Mouse (Mus musculus): ENCODE results near the gene Inca1. TPM values are rescaled to one million over a fixed set of nuclear protein-coding genes. Genes with fewer than 3 reads are reported as not detected.
A peak's percentile ranks its signal among the peaks of the same experiment; 100 is the strongest.

Inca1 gene
- polyA plus RNA-seq, 1 experiment from 2014 or later: 1.5 TPM

GRCm38 (mm10) chr11:70666687-70667086 lies 33.3 kb downstream of the Inca1 start:
- H3K27me3 ChIP-seq: no peaks in the 10 kb centered on the region
- H3K9ac ChIP-seq (replicated peaks): no peak overlapping the region
- no peak for ATAC-seq (replicated peaks)
- H3K4me1 ChIP-seq: peaks cover 29% of the 10 kb centered on the region
- peaks cover 33% of the 10 kb centered on the region for H3K36me3 ChIP-seq
- no peak overlapping the region for H3K27ac ChIP-seq (replicated peaks)
- no peak overlapping the region for H3K4me2 ChIP-seq (replicated peaks)
- 91% methylated on average over 8 of the region's 8 CpGs for WGBS
- no peak overlapping the region for H3K4me3 ChIP-seq
- no peaks in the 10 kb centered on the region for H3K9me3 ChIP-seq

DNA sequence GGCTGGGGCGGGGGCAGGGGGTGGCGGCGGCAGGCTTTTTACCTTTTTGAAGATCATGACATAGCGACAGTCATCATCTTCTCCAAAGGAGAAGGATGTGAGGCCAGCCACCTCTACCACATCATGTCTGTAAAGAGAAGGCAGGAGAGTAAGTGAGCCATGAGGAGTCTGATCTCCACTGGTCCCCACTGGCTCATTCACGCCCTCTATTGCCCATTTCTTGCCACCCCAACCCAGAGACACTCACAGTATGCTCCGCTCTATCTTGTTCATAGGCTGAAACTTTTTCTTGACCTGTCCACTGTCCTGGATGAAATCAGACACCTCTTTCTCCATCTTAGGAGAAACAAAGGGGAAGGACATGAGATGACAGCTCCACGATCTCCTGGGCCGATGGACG lies 35.2 kb downstream of the Inca1 start:
- no peak overlapping the region for H3K27ac ChIP-seq (replicated peaks)
- peaks cover 13% of the 10 kb centered on the region for H3K4me1 ChIP-seq
- 92% methylated on average over 9 of the region's 9 CpGs for WGBS
- no peak for ATAC-seq (replicated peaks)
- H3K36me3 ChIP-seq: peaks cover 32% of the 10 kb centered on the region
- H3K9me3 ChIP-seq: no peaks in the 10 kb centered on the region
- H3K9ac ChIP-seq (replicated peaks): no peak overlapping the region
- H3K27me3 ChIP-seq: no peaks in the 10 kb centered on the region
- H3K4me3 ChIP-seq: no peak overlapping the region
- no peak overlapping the region for H3K4me2 ChIP-seq (replicated peaks)

- ATAC-seq (replicated peaks): no peak
- whole genome bisulfite sequencing: 82% methylated on average over 6 of the region's 6 CpGs
- peaks cover 13% of the 10 kb centered on the region for H3K4me1 ChIP-seq
- H3K4me3 ChIP-seq: no peak overlapping the region
- no peak overlapping the region for H3K27ac ChIP-seq (replicated peaks)
- peaks cover 32% of the 10 kb centered on the region for H3K36me3 ChIP-seq
- no peak overlapping the region for H3K9ac ChIP-seq (replicated peaks)
- no peaks in the 10 kb centered on the region for H3K27me3 ChIP-seq
- H3K9me3 ChIP-seq: no peaks in the 10 kb centered on the region
- H3K4me2 ChIP-seq (replicated peaks): no peak overlapping the region
Measured at GRCm38 (mm10) chr11:70663957-70664356, 36.0 kb downstream of the Inca1 start.

- ATAC-seq (replicated peaks): no peak
- 84% methylated on average over 8 of the region's 8 CpGs for WGBS
- no peaks in the 10 kb centered on the region for H3K27me3 ChIP-seq
- H3K27ac ChIP-seq (replicated peaks): no peak overlapping the region
- no peak overlapping the region for H3K4me2 ChIP-seq (replicated peaks)
- H3K9me3 ChIP-seq: no peaks in the 10 kb centered on the region
- no peak overlapping the region for H3K4me3 ChIP-seq
- H3K4me1 ChIP-seq: peaks cover 11% of the 10 kb centered on the region
- no peak overlapping the region for H3K9ac ChIP-seq (replicated peaks)
- peaks cover 32% of the 10 kb centered on the region for H3K36me3 ChIP-seq
Measured at GRCm38 (mm10) chr11:70663101-70663500, 36.9 kb downstream of the Inca1 start.

GRCm38 (mm10) chr11:70660571-70660970 lies 39.4 kb downstream of the Inca1 start:
- Histone ChIP-seq H3K9ac (replicated peaks) (no peak overlapping the region), H3K27me3 (no peaks in the 10 kb centered on the region), H3K4me1 (peaks cover 15% of the 10 kb centered on the region), H3K4me3 (no peak overlapping the region), H3K9me3 (no peaks in the 10 kb centered on the region), H3K4me2 (replicated peaks) (no peak overlapping the region), H3K27ac (replicated peaks) (no peak overlapping the region), H3K36me3 (peaks cover 32% of the 10 kb centered on the region)
- no peak for ATAC-seq (replicated peaks)
- 93% methylated on average over 8 of the region's 8 CpGs for WGBS

DNA sequence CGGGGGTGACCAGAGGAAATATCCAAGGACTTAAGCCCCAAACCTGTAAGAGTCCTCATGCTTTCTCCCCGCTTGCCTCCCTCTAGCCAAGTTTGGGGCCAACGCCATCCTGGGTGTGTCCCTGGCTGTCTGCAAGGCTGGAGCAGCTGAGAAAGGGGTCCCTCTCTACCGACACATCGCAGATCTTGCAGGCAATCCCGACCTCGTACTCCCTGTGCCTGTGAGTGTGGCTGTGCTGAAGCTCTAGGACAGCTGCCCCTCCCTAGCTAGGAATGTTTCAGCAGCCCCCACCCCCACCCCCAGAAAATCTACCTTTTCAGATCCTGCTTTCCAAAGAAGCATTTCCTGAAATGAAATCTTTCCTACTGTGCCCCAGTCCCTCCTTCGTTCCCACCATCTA lies 41.0 kb downstream of the Inca1 start:
- H3K27ac ChIP-seq (replicated peaks): no peak overlapping the region
- H3K9ac ChIP-seq (replicated peaks): no peak overlapping the region
- H3K4me1 ChIP-seq: peaks cover 21% of the 10 kb centered on the region
- H3K4me3 ChIP-seq: no peak overlapping the region
- no peaks in the 10 kb centered on the region for H3K27me3 ChIP-seq
- no peak overlapping the region for H3K4me2 ChIP-seq (replicated peaks)
- peaks cover 18% of the 10 kb centered on the region for H3K36me3 ChIP-seq
- 77% methylated on average over 8 of the region's 8 CpGs for WGBS
- no peaks in the 10 kb centered on the region for H3K9me3 ChIP-seq
- no peak for ATAC-seq (replicated peaks)

GRCm38 (mm10) chr11:70658521-70658920 lies 41.4 kb downstream of the Inca1 start:
- Histone ChIP-seq H3K4me3 (no peak overlapping the region), H3K4me1 (peaks cover 21% of the 10 kb centered on the region), H3K27ac (replicated peaks) (no peak overlapping the region), H3K4me2 (replicated peaks) (no peak overlapping the region), H3K36me3 (peaks cover 16% of the 10 kb centered on the region), H3K9ac (replicated peaks) (no peak overlapping the region), H3K27me3 (no peaks in the 10 kb centered on the region), H3K9me3 (no peaks in the 10 kb centered on the region)
- no peak for ATAC-seq (replicated peaks)
- 91% methylated on average over 5 of the region's 5 CpGs for WGBS

GRCm38 (mm10) chr11:70657991-70658390 lies 42.0 kb downstream of the Inca1 start:
- H3K36me3 ChIP-seq: peaks cover 10% of the 10 kb centered on the region
- 62% methylated on average over 9 of the region's 9 CpGs for WGBS
- no peaks in the 10 kb centered on the region for H3K27me3 ChIP-seq
- no peaks in the 10 kb centered on the region for H3K9me3 ChIP-seq
- no peak overlapping the region for H3K4me3 ChIP-seq
- no peak overlapping the region for H3K4me2 ChIP-seq (replicated peaks)
- H3K27ac ChIP-seq (replicated peaks): no peak overlapping the region
- H3K4me1 ChIP-seq: peaks cover 27% of the 10 kb centered on the region
- no peak overlapping the region for H3K9ac ChIP-seq (replicated peaks)
- ATAC-seq (replicated peaks): no peak

DNA sequence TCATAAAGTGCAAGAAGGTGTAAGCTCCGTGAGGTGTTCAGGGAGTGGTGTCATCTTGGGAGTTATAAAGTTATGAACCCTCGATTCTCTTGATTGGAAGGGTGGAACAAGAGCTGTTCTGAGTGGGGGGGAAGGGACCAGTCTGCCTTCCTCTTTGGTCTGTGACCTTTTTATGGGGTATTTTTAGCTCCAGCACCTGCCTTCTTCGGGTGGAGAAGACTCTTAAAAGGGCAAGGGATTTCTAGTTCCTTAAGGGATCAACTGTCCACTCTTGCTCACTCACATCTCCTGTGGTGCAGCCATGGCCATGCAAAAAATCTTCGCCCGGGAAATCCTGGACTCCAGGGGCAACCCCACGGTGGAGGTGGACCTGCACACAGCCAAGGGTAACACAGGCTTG lies 42.4 kb downstream of the Inca1 start:
- Histone ChIP-seq H3K4me3 (no peak overlapping the region), H3K4me2 (replicated peaks) (no peak overlapping the region)
- no peak for ATAC-seq (replicated peaks)

GRCm38 (mm10) chr11:70656964-70657363 lies 43.0 kb downstream of the Inca1 start, which contains the start of gene Eno3:
TSS of gene Eno3 (plus strand) at chr11:70657202.
- peak within 1 kb of the TSS; percentile 97 for H3K27ac ChIP-seq (replicated peaks)
- peaks cover 37% of the 10 kb centered on the region for H3K4me1 ChIP-seq
- H3K4me3 ChIP-seq: peak within 1 kb of the TSS; percentile 99
- peaks cover 6% of the 10 kb centered on the region; the same call in 1 of the 2 replicates for H3K36me3 ChIP-seq
- WGBS: 19% methylated on average over 3 of the region's 3 CpGs
- peak within 1 kb of the TSS; percentile 97 for H3K9ac ChIP-seq (replicated peaks)
- no peak for ATAC-seq (replicated peaks)
- H3K27me3 ChIP-seq: no peaks in the 10 kb centered on the region
- peak within 1 kb of the TSS; percentile 72 for H3K4me2 ChIP-seq (replicated peaks)
- no peaks in the 10 kb centered on the region for H3K9me3 ChIP-seq

More for the DNA sequence above, 42.4 kb downstream of the Inca1 start:
- no peak overlapping the region for H3K9ac ChIP-seq (replicated peaks)
- H3K9me3 ChIP-seq: no peaks in the 10 kb centered on the region
- H3K36me3 ChIP-seq: peaks cover 6% of the 10 kb centered on the region
- H3K27me3 ChIP-seq: no peaks in the 10 kb centered on the region
- peaks cover 31% of the 10 kb centered on the region for H3K4me1 ChIP-seq
- H3K27ac ChIP-seq (replicated peaks): no peak overlapping the region
- 70% methylated on average over 6 of the region's 6 CpGs for WGBS

DNA sequence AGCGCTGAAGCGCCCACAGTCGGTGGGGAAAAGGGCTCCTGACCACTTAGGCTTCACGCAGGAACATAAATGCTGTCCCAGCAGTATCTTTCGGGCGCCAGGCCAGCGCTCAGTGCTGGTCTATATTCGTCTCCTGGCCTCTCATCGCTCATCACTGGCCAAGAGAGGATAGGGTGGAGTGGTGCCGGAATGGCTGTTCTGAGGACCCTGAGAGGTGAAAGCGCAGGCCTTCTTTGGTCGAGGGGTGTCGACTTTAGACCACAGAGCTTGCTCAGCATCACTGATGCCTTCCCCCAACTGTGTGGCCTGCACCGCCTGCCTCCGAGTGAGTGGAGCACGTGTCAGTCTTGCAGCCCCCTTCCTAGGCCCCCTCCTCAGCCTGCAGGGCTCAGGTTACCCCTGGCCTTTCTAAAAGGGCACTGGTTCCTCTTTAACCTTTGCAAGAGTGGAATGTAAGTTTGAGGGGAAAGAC lies 43.5 kb downstream of the Inca1 start:
- H3K4me3 ChIP-seq: peak overlapping the region; percentile 99
- no peak for ATAC-seq (replicated peaks)

GRCm38 (mm10) chr11:70655571-70656455 lies 44.1 kb downstream of the Inca1 start:
- Histone ChIP-seq H3K4me3 (peak overlapping the region; percentile 99), H3K9me3 (no peaks in the 10 kb centered on the region), H3K27ac (replicated peaks) (peak overlapping the region; percentile 97), H3K27me3 (no peaks in the 10 kb centered on the region), H3K4me1 (peaks cover 41% of the 10 kb centered on the region), H3K4me2 (replicated peaks) (peak overlapping the region; percentile 72), H3K36me3 (peaks cover 16% of the 10 kb centered on the region), H3K9ac (replicated peaks) (peak overlapping the region; percentile 97)
- no peak; the same call in 1 of the 2 replicates for ATAC-seq (replicated peaks)
- WGBS: under 1% methylated on average over 61 of the region's 61 CpGs

More for the DNA sequence above, 43.5 kb downstream of the Inca1 start:
- no peaks in the 10 kb centered on the region for H3K9me3 ChIP-seq
- H3K9ac ChIP-seq (replicated peaks): peak overlapping the region; percentile 97
- 8% methylated on average over 16 of the region's 16 CpGs for WGBS
- H3K4me2 ChIP-seq (replicated peaks): peak overlapping the region; percentile 72
- H3K27ac ChIP-seq (replicated peaks): peak overlapping the region; percentile 97; the same call in 1 of the 2 replicates
- no peaks in the 10 kb centered on the region for H3K27me3 ChIP-seq
- peaks cover 9% of the 10 kb centered on the region for H3K36me3 ChIP-seq
- H3K4me1 ChIP-seq: peaks cover 41% of the 10 kb centered on the region

Measured in forebrain, embryonic 15.5 days (tissue).